Mouse (Mus musculus): ENCODE data around the gene C2cd5.

- TF ChIP-seq ZC3H11A (IDR thresholded peaks at IDR 0.05; ENCODE audit: borderline replicate concordance, low read depth, low read length) (no peak), CHD2 (IDR thresholded peaks at IDR 0.05; ENCODE audit: low read depth, low read length) (no peak), ZNF384 (IDR thresholded peaks at IDR 0.05; ENCODE audit: low read depth, low read length) (no peak; the same call in 1 of the 2 replicates), HCFC1 (IDR thresholded peaks at IDR 0.05; ENCODE audit: borderline replicate concordance, insufficient read depth, low read length) (no peak), MAFK (IDR thresholded peaks at IDR 0.05; ENCODE audit: insufficient read depth, low read depth, low read length) (no peak)
Measured at GRCm38 (mm10) chr6:143110371-143110770, 10.4 kb upstream of the C2cd5 start.

All from ES-E14 (cell line).